Mouse (Mus musculus) olfactory bulb, adult 2 months (tissue): ENCODE data around the gene Tctex1d4.

Source experiments
- CTCF ChIP-seq: fragments of 200-500 bp; IDR thresholded peaks from 2 replicates; pipeline ENCODE4 v1.5.1; 2012; ENCODE audit warnings: low read depth, mild to moderate bottlenecking, low read length, moderate library complexity; ENCODE audit not compliant: insufficient read depth
- POLR2A ChIP-seq: fragments of 200-500 bp; IDR thresholded peaks from 2 replicates; pipeline ENCODE4 v1.6.1; 2012; ENCODE audit warnings: mild to moderate bottlenecking, low read depth, low read length, moderate library complexity; ENCODE audit not compliant: insufficient read depth

DNA sequence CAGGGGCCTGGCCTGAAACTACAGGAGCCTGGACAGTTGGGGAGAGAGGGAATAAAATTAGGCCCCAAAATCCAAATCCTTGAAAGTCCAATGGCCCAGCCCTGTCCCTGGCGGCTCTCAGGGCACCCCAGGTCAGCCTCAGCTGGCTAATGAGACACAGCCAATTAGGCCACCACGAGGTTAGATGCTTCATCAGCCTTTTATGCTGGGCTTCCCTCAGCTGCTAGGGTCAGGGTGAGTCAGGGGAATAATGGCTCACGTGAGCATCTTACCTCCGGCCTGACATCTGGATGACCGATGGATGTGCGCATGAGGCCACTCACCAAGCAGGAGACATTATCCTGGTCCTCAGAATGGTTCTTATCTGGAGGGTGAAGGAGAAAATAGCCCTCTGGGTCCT, 4.2 kb downstream of the Tctex1d4 start:
- TF ChIP-seq CTCF, result no peak
- TF ChIP-seq POLR2A, result no peak
